In the genomic region with DNA sequence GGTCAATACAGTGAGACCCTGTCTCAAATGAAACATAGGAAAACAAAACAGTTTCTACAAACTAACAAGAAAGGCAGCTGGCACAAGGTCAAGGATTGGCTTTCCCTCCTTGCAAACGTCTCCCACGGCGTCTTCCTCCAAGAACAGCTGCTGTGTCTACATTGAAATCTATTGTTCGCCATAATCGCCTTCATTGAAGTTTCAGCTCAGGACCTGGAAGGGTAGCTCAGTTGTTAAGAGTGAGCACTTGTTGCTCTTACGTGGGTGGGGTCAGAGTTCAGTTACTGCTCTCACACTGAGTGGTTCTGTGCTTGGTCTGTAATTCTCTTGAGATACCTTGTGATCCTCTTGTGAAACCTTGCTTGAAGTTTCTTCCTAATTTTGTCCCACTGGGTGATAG, we compare ENCODE assay signal across 23 mouse cellular contexts.
"Had no signal": no experiment of that assay in that cellular context is flagged by ENCODE, and none has a peak within 500 bp of the region (broad histone marks: within the 10 kb centered on the region; RNA-seq: fewer than 3 reads in every experiment).

No protein-coding gene starts in this region.

- H3K9me3 ChIP-seq: heart, embryonic 15.5 days; hindbrain, embryonic 15.5 days; kidney, embryonic 15.5 days; liver, embryonic 13.5 days had no signal

- DNase-seq: gastrocnemius, postnatal 14 days; gastrocnemius, postnatal 36 days; heart, adult 18-20 months; heart, postnatal 14 days; heart, postnatal 36 days; kidney, adult 18-20 months; kidney, adult 9 months; kidney, postnatal 14 days; kidney, postnatal 36 days; layer of hippocampus, adult 9-11 months; layer of hippocampus, postnatal 36 days; left cerebral cortex, postnatal 4 days; liver; liver, embryonic 13.5 days had no signal

- H3K36me3 ChIP-seq: heart, embryonic 10.5 days; heart, embryonic 13.5 days; heart, embryonic 15.5 days; hindbrain, embryonic 13.5 days; hindbrain, embryonic 15.5 days; kidney, embryonic 15.5 days; limb, embryonic 12.5 days; liver, embryonic 13.5 days had no signal

- H3K27ac ChIP-seq: heart, embryonic 10.5 days; heart, embryonic 13.5 days; heart, embryonic 15.5 days; hindbrain, embryonic 13.5 days; hindbrain, embryonic 15.5 days; hindbrain, postnatal 0 days; kidney, embryonic 15.5 days; kidney, postnatal 0 days; limb, embryonic 12.5 days; liver, embryonic 13.5 days had no signal

- H3K4me1 ChIP-seq: hindbrain, embryonic 13.5 days; hindbrain, embryonic 15.5 days; kidney, embryonic 15.5 days; limb, embryonic 12.5 days had no signal

- H3K4me3 ChIP-seq: heart, embryonic 10.5 days; heart, embryonic 13.5 days; heart, embryonic 15.5 days; hindbrain, embryonic 13.5 days; hindbrain, embryonic 15.5 days; kidney, embryonic 15.5 days; limb, embryonic 12.5 days; liver, embryonic 13.5 days had no signal

- H3K27me3 ChIP-seq: heart, embryonic 13.5 days; heart, embryonic 15.5 days; hindbrain, embryonic 13.5 days; hindbrain, embryonic 15.5 days; kidney, embryonic 15.5 days; limb, embryonic 12.5 days; liver, embryonic 13.5 days had no signal
